Mouse (Mus musculus): Measurements from ENCODE around the gene Hcn2. TPM values are rescaled to one million over a fixed set of nuclear protein-coding genes. Genes with fewer than 3 reads are reported as not detected.

The Hcn2 gene
- total RNA-seq, 2 experiments from 2014 or later = 0.50 TPM; not detected in 1

- ATAC-seq (replicated peaks; ENCODE audit: low FRiP score, low TSS enrichment, poor library complexity, severe bottlenecking) = peak; percentile 92
Observed at GRCm38 (mm10) chr10:79766508-79767325, 50.3 kb downstream of the Hcn2 start, which contains the start of gene Rnf126. Gene Rnf126 (minus strand): TSS chr10:79766952.

DNA sequence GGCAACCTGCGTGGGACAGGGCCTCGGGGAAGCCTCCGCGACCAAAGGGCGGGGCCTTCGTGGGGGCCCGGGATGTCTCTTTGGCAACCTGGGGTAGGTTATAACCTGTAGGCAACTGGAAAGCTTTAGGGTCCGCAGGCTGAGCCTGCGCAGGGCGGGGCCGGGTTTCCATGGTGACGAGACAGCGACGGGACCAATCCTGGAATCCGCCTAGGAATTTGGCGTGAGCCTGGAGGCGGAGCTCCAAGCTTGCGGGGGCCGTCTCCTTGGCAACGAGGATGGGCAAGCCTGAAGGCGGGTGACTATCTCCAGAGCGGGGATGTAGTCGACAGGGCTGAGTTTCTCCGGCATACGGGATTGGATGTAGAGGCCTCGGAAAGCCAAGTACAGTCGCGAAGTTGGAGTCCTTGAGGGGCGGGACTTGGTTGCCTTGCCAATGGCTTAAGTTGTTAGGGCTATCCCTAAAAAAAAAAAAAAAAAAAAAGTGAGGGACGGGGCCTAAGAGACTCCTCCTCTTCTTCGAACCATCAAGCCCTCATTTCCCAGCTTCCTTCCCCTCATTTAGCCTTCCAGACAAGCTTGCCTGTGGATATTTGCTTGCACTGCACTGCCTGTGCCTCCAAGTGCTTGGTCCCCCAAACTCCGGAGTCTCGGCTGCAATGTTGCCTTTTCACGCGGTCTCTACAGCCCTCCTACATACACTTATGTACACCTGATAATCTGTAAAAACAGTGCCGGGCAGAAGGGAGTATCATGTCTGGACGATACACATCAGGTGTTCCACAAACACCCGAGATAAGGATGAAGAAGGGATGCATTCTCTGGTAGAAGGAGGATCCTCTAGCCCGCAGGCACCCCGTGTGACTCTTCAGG, 51.2 kb downstream of the Hcn2 start:
- ATAC-seq (replicated peaks; ENCODE audit: low FRiP score, low TSS enrichment, poor library complexity, severe bottlenecking) = peak; percentile 43

DNA sequence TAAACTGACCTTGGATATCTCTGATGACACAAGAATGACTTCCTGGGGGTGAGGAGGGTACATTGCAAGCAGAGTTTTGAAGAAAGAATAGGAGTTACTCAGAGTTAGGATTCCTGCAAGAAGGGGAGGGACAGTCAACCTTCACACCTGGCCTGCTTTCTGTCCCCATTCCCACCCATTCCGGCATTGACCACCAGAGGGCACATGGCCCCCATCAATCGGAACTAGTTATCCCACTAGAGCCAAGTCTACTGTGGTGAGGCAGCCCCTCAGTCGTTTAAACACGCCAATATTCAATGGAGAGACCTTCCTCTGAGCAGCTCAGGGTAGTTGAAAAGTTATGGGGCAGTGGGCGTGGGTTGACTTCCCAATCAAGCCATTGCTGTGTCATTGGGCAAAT, 52.0 kb downstream of the Hcn2 start:
- 0 out of 2 replicates have a peak, but pooled peaks have one; percentile 27 for ATAC-seq (replicated peaks; ENCODE audit: low FRiP score, low TSS enrichment, poor library complexity, severe bottlenecking)

DNA sequence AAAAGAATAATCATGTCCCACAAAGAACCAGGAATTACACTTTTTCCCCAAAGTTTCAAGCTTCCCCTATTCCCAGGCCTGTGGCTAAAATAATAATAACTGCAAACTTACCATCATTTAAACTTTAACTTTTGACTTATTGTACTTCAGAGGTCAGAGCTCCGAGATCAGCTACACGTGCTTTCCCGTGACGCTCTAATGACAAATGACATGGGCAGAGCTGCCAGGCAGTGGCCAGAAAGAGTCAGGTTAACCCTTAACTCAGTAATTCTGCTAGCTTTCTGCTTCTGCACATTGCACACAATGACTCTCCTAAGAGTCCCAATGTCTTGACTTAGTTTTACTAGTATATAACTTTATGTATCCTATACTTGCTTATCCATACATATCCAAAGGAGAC, 52.9 kb downstream of the Hcn2 start:
- ATAC-seq (replicated peaks; ENCODE audit: low FRiP score, low TSS enrichment, poor library complexity, severe bottlenecking) = no peak

GRCm38 (mm10) chr10:79772320-79772719, 55.9 kb downstream of the Hcn2 start:
- ATAC-seq (replicated peaks; ENCODE audit: low FRiP score, low TSS enrichment, poor library complexity, severe bottlenecking) = no peak

GRCm38 (mm10) chr10:79773208-79773607, 56.8 kb downstream of the Hcn2 start:
- ATAC-seq (replicated peaks; ENCODE audit: low FRiP score, low TSS enrichment, poor library complexity, severe bottlenecking) = no peak

- no peak for ATAC-seq (replicated peaks; ENCODE audit: low FRiP score, low TSS enrichment, poor library complexity, severe bottlenecking)
Observed at GRCm38 (mm10) chr10:79774486-79775279, 58.2 kb downstream of the Hcn2 start.

DNA sequence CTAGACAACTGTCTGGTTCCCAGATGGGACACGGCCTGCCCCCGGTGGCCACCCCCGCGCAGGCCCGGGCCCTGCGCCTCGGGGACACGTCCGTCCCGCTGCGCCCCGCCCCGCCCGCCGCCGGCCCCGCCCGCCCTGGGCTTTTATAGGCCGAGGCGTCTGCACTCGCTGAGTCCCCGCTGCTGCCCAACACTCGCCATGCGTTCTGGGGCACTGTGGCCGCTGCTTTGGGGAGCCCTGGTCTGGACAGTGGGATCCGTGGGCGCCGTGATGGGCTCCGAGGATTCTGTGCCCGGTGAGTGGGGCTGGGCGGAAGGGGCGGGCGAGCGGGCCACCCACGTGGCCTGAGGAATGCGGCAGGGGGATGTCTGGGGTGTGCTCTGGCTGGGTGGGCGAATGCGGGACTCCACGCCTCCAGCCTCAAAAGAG, 60.7 kb downstream of the Hcn2 start, which contains the start of gene Fstl3:
Gene Fstl3 (plus strand): TSS at position 170 of the 429 bp plus-strand sequence.
- no peak for ATAC-seq (replicated peaks; ENCODE audit: low FRiP score, low TSS enrichment, poor library complexity, severe bottlenecking)

GRCm38 (mm10) chr10:79778006-79778405, 61.6 kb downstream of the Hcn2 start:
- ATAC-seq (replicated peaks; ENCODE audit: low FRiP score, low TSS enrichment, poor library complexity, severe bottlenecking) = no peak

DNA sequence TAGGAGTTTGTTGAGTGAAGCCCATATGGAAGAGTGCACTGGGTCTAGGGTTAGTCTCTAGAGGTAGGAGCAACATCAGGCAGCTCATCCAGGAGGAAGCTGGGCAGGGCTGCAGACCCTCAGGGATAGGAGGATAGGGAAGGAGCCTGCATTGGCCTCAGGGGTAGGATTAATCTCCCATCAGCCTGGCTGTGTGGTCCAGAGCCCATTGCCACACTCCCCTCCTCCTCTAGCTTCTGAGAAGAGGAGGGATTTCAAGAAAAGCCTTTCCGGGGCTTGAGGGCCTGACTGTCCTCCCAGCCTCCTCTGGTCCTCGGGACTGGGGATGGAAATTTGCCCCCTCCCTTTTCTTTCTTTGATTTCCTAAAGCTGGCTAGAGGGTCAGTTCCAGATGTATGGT, 62.8 kb downstream of the Hcn2 start:
- no peak for ATAC-seq (replicated peaks; ENCODE audit: low FRiP score, low TSS enrichment, poor library complexity, severe bottlenecking)

DNA sequence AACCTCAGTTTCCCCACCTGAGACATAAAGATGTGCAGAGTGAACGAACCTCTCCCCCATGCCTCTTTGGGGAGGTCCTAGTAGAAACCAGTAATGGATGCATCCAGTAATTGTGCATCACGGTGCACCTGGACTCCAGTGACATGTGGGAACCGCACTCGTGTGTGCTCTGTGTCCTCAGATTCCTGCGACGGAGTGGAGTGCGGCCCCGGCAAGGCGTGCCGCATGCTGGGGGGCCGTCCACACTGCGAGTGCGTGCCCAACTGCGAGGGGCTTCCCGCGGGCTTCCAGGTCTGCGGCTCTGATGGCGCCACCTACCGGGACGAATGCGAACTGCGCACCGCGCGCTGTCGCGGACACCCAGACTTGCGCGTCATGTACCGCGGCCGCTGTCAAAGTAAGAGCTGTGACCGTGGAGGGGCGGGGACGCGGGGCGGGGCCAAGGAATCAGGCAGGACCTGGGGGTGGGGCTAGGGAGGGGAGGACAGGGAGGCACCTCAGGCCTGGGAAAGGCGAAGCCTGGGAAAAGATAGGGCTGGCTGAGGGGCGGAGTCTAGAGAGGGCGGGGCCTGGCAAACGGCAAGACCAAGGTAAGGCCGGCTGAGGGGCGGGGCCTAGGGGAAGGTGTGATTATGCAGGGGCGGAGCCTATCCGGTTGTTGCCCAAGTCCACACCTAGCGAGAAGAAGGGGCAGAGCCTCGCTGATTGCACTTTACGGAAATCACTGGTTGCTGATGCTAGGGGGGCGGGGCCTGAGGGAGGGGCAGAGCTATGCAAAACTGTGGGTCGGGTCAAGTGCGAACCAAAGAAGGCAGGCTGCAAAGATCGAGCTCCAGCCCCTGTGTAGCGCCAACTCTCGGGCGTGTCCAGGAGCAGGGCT, 63.6 kb downstream of the Hcn2 start:
- peak; percentile 78 for ATAC-seq (replicated peaks; ENCODE audit: low FRiP score, low TSS enrichment, poor library complexity, severe bottlenecking)

DNA sequence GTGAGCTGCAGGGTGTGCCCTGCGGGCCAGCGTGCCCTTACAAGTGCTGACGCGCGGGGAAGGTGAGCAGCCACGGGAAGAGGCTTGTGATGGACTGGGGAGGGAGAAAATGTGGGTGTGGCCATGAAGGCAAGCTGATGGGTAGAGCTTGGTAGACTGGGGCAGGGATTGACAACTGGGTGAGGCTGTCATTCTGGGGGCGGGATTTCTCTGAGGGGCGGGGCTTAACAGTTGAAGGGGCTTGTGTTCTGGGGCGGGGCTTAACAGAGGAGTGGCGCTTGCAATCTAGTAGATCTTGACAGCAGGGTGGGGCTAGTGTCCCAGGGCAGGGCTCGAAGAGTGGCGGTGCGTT, 64.2 kb downstream of the Hcn2 start:
- ATAC-seq (replicated peaks; ENCODE audit: low FRiP score, low TSS enrichment, poor library complexity, severe bottlenecking) = peak; percentile 75

DNA sequence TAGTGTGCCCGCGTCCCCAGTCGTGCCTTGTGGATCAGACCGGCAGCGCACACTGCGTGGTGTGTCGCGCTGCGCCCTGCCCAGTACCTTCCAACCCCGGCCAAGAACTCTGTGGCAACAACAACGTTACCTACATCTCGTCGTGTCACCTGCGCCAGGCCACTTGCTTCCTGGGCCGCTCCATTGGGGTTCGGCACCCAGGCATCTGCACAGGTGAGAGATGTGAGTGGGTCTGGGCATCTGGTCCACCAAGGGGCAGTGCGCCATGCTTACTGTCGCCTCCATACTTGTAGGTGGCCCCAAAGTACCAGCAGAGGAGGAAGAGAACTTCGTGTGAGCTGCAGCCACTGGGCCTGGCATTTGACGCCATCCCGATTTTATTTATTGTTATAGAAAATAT, 64.7 kb downstream of the Hcn2 start:
- ATAC-seq (replicated peaks; ENCODE audit: low FRiP score, low TSS enrichment, poor library complexity, severe bottlenecking) = no peak

- no peak for ATAC-seq (replicated peaks; ENCODE audit: low FRiP score, low TSS enrichment, poor library complexity, severe bottlenecking)
Observed at GRCm38 (mm10) chr10:79781956-79782355, 65.5 kb downstream of the Hcn2 start.

GRCm38 (mm10) chr10:79783050-79783449, 66.6 kb downstream of the Hcn2 start:
- ATAC-seq (replicated peaks; ENCODE audit: low FRiP score, low TSS enrichment, poor library complexity, severe bottlenecking) = no peak

DNA sequence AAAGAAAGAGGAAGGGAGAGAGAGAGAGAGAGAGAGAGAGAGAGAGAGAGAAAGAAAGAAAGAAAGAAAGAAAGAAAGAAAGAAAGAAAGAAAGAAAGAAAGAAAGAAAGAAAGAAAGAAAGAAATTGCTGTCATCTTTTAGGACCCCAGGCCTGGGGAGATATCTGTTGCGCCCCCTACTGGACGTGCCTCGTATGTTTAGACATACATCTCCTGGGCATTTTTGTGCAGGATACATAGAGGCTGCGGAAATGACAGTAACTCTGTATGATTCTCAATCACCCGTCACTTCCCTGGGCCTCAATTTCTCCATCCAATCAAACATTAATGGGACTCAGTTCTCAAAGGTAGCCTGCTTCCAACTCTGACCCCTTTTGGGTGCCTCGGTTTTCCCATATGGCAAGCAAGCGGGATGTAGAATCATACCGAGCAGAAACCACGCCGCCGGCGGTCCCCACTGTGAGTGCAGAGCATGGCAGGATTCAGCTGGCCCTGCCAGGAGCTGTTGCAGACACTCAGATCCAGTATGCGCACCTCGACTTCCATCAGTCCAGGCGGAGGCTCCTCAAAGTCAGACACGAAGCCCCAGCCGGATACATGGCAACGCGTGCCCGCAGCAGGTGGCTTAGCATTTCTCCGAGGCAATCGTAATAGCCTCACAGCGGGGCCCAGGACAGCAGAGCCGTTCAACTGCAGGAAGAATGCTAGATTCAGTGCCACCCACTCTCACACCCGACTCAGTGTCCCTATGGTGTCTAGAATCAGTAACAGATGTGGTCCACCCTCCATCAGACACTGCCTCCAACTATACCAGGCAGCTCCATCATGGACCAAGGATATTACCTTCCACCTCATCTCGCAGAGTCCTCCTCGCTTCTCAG, 67.7 kb downstream of the Hcn2 start:
- no peak for ATAC-seq (replicated peaks; ENCODE audit: low FRiP score, low TSS enrichment, poor library complexity, severe bottlenecking)

Data from megakaryocyte-erythroid progenitor cell, adult 5-6 weeks (primary cell).